Mouse (Mus musculus): ENCODE measurements around the gene Ccdc87.
A peak's percentile ranks its signal among the peaks of the same experiment; 100 is the strongest.
"Not testable (repeated sequence)": the region's sequence is repeated elsewhere in the genome, so short reads cannot be mapped to it uniquely, and the experiment has no call there.

The Ccdc87 gene

GRCm38 (mm10) chr19:4839149-4839548, at the start of gene Ccdc87, which contains the start of gene Ccs:
Ccdc87 (plus strand) TSS chr19:4839366.
Ccs (minus strand) TSS chr19:4839332.
- peak; percentile 91 to 93 for DNase-seq (ENCODE audit: low spot score in 2 of 2)

- DNase-seq (ENCODE audit: low spot score in 2 of 2): no peak
These were observed 45.8 kb upstream of the Ccdc87 start for GRCm38 (mm10) chr19:4793281-4793830.

GRCm38 (mm10) chr19:4793831-4794422, 45.2 kb upstream of the Ccdc87 start, which contains the start of gene Rbm4:
Rbm4 (minus strand) TSS chr19:4793901.
- peak; percentile 97 to 98 for DNase-seq (ENCODE audit: low spot score in 2 of 2)

GRCm38 (mm10) chr19:4795929-4796328, 43.2 kb upstream of the Ccdc87 start:
- DNase-seq (ENCODE audit: low spot score in 2 of 2): no peak

DNA sequence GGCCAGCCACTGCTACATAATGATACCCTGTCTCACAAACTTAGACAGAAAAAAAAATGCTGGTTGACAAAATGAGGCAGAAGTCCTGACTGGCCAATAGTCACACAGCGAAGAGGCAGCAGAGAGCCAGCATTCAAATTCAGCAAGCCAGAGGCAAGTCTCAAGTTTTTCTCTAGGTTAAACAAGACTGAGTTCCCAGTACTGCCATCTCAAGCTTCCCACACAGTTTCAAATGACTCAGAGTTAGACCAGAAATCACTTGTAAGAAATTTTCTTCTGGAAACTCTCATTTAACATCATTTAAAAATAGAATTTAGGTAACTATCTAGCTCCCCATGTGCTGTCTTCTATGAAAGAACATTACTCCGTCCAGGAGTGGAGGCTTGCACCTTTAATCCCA, 41.3 kb upstream of the Ccdc87 start:
- no peak for DNase-seq (ENCODE audit: low spot score in 2 of 2)

DNA sequence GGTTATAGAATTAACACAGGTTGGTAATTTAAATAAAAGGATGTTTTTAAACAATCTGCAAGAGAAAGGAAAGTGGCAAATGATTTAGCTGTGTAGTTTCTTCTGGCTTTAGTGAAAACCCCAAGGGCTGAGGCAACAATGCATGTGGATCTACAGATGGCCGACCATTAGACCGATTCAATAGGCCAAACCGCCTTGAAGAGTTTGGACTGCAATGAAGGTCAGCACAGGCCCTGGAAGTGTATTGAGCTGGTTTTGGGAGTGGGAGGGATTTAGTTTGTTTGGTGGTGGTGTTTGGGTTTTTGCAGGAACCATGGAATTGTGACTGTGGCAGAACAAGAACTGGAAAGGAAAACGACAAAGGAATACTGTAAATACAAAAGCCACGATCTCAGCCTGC, 40.1 kb upstream of the Ccdc87 start:
- DNase-seq (ENCODE audit: low spot score in 2 of 2): no peak

GRCm38 (mm10) chr19:4802691-4803091, 36.5 kb upstream of the Ccdc87 start:
- DNase-seq (ENCODE audit: low spot score in 2 of 2): no peak

DNA sequence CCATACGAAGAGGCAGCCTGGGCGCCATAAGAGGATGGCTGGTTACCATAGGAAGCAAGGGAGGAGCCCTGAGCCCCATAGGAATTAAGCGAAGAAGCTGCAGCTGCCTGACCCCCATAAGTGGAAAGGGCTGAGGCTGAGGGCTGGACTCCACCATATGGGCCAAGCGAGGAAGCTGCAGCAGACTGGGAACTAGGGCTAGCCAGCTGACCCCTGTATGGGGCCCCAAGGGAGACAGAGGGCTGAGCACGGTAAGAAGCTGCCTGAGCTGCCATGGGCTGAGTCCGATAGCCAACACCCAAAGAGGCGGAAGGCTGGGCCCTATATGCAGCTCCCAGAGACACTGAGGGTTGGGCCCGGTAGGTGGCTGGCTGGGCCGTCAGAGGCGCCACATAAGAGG, 35.9 kb upstream of the Ccdc87 start:
- no peak for DNase-seq (ENCODE audit: low spot score in 2 of 2)

DNA sequence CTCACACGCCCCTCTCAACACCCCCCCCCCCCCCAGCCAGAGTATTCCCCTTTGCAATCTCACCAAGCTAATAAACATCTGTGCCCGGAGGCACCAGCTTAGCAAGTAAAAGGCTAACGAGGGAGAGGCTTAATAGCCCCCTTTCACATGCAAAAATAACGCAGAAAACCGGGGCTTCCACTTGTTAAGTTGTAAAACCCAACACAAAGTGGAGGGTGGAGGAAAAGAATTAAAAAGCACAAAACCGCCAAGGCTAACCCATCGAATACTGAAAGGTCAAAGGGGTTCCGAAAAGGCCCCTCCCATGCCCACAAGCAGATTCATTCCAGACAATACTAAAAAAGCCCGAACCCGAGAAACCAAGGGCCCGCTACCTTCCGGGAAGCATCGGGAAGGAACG, 28.9 kb upstream of the Ccdc87 start:
- no peak for DNase-seq (ENCODE audit: low spot score in 2 of 2)

DNA sequence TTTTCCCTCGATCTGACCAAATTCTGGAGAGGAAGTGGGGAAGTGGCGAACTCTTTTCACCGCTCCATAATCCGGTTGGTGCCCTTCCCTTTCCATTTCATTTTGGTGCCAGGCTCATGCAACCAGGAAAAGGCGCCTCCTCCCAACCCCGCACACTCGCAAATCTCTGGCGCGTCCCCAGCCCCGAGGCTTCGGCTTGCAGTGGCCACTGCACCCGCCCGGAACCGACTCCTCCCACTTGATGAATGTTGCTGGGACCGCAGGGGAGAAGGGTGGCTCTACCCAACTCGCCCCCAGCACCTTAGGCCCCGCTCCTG, 28.5 kb upstream of the Ccdc87 start:
- DNase-seq (ENCODE audit: low spot score in 2 of 2): no peak

DNA sequence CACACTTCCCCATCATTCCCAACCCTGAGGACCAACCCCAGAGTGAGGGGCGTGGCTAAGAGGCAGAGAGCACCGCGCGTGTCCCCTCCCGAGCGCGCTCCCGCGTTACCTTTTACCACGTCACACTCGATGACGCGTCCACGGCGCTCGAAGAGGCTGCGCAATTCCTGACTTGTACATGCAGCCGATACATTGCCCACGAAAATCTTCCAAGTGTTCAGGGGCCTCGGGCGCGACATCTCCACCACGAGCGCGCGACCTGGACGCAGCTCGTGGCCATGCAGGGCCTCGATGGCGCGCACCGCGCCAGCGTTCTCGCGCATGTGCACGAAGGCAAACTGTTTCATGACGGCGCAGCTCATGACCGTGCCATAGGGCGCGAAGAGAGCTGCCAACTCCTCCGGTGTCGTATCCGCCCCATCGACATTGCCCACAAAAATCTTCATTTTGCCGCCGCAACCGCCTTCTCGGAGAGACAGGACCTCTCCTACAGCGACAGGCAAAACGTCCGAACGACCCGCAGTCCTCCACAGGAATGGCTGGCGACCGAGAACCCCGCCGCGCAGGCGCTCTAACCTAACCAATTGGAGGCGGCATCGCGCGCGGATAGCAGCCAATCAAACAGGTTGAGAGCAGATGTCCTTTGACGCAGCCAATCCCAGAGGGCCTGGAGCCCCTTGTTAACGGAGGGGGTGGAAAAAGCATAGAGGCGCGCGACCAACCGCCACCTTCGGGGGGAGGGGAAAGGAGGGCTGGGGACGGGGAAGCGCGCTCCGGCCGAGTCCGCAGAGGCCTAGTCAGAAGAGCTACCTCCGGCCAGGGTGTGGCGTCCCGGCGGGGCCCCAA, 27.9 kb upstream of the Ccdc87 start, which contains the start of the genes Gm21992 and Rbm14:
Gene Gm21992, minus strand, starts transcription at position 550 of the 846 bp plus-strand sequence.
Gene Rbm14, minus strand, starts transcription at position 572 of the 846 bp plus-strand sequence.
- peak; percentile 95 to 96 for DNase-seq (ENCODE audit: low spot score in 2 of 2)

- no peak for DNase-seq (ENCODE audit: low spot score in 2 of 2)
These were observed 27.3 kb upstream of the Ccdc87 start for GRCm38 (mm10) chr19:4811909-4812242.

GRCm38 (mm10) chr19:4812334-4812949, 26.7 kb upstream of the Ccdc87 start:
- not testable (repeated sequence) for DNase-seq (ENCODE audit: low spot score in 2 of 2)

DNA sequence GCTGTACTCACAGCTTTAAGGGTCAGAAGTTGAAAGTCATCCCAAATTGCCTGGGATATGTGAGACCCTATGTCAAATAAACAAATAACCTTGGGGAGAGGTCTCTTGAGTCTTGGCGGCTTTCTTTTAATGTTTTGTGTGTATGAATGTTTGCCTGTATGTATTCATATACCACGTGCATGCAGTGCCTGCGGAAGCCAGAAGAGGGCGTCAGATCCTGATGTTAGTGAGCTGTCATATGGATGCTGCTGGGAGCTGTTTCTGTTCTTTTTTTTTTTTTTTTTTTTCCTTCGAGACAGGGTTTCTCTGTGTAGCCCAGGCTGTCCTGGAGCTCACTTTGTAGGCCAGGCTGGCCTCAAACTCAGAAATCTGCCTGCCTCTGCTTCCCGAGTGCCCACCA, 26.2 kb upstream of the Ccdc87 start:
- peak; percentile 23 to 25 for DNase-seq (ENCODE audit: low spot score in 2 of 2)

- DNase-seq (ENCODE audit: low spot score in 2 of 2): no peak
These were observed 21.9 kb upstream of the Ccdc87 start for GRCm38 (mm10) chr19:4817182-4817835.

GRCm38 (mm10) chr19:4820678-4821303, 18.4 kb upstream of the Ccdc87 start:
- no peak for DNase-seq (ENCODE audit: low spot score in 2 of 2)

- DNase-seq (ENCODE audit: low spot score in 2 of 2): no peak
These were observed 10.6 kb upstream of the Ccdc87 start for GRCm38 (mm10) chr19:4828444-4829114.

DNA sequence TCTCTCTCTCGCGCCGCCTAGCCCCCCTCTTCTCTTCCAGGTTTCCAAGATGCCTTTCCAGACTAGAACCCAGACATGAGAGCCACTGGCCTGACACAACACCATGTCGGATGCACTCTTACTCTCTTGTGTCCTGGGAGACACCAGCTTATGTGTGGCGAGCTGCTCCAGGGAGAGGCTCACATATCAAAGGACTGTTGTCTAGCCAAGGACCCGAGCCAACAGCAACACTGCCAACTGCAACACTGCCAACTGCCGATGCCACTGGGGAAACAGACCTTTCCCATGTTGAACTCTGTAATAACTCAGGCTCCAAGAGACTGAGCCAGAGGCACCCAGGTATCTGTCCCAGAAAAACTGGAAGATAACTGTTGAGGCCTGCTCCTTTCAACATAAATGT, 10.0 kb upstream of the Ccdc87 start:
- DNase-seq (ENCODE audit: low spot score in 2 of 2): no peak

GRCm38 (mm10) chr19:4833977-4834376, 5.2 kb upstream of the Ccdc87 start:
- no peak for DNase-seq (ENCODE audit: low spot score in 2 of 2)

DNA sequence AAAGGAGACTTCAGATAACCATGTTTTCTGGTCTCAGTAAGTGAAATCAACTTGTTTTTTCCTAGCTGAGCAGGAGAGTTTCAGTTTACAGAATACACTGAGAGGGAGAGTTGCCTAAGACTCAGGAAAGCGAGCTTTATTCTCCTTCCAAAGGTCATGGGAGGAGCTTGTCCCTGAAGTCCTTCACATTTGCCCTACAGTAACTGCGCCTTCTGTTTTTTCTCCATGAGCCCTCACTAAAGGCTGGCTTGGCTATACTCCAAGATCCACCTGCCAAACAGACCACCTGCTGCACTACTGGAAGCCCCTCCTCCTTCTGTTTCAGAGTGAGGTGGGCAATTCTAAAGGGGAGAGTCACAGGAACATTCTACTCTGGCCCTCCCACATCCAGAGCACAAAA, 3.1 kb upstream of the Ccdc87 start:
- no peak for DNase-seq (ENCODE audit: low spot score in 2 of 2)

- DNase-seq (ENCODE audit: low spot score in 2 of 2): no peak
These were observed 2.1 kb upstream of the Ccdc87 start for GRCm38 (mm10) chr19:4837049-4837448.

Data from thymus, postnatal 10 days (tissue).